Mouse (Mus musculus) megakaryocyte, embryonic 14.5 days (primary cell): ENCODE results near the gene Cisd3.

Experiments used
- FLI1 ChIP-seq: IDR thresholded peaks from 2 replicates; pipeline ENCODE4 v1.6.1; 2012; ENCODE audit warnings: low read length, inconsistent platforms, mixed read lengths
- GATA1 ChIP-seq: IDR thresholded peaks from 3 replicates; pipeline ENCODE4 v1.6.1; 2012; ENCODE audit warnings: mixed read lengths, low read length, inconsistent platforms, borderline replicate concordance

DNA sequence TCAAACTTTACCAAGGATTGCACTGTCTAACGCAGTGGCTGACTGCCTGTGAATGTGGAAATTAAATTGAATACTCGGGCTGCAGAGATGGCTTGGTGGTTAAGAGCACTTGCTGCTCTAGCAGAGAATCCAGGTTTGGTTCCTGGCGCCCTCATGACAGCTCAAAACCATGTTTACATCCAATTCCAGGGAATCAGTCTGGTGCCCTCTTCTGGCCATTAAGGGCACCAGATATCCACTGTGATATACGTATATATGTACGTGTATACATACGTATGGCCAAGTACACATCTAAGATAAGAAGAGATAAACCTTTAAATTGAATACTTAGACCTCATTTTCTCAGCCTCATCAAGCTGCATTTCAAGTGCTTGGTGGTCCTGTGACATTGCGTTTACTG, 19.4 kb upstream of the Cisd3 start:
- TF ChIP-seq GATA1 (no peak), FLI1 (no peak)
